Mouse (Mus musculus): ENCODE data around the gene Toporsl. TPM values are rescaled to one million over a fixed set of nuclear protein-coding genes. Genes with fewer than 3 reads are reported as not detected.

Gene Toporsl
- polyA plus RNA-seq, 1 experiment from 2014 or later: not detected

DNA sequence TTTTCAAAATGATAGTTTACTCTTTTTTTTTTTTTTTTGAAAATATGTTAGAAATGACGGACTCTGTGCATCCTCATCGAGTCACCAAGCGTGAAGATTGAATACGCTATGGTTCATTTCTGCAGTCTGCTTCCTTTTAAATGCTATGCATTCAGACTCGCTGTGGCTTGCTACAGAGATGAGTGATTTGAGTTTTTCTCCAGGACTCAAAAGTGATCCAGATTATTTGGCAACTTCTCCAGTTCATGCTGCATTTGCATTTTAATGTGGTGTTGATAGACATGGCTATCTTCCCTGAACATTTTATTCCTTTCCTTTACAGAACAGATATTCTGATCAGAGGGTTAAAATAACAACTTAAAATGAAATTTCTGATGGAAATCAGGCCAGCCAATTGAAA is 65.2 kb downstream of the Toporsl start:
- H3K4me2 ChIP-seq (replicated peaks; ENCODE audit: low read depth): no peak overlapping the region
- H3K27ac ChIP-seq (ENCODE audit: low read depth, low read length): no peak overlapping the region
- no peaks in the 10 kb centered on the region for H3K4me1 ChIP-seq (replicated peaks; ENCODE audit: control insufficient read depth, insufficient read depth, low read length)
- no peak for TF ChIP-seq CTCF (IDR thresholded peaks at IDR 0.05; ENCODE audit: low read depth)
- H3K9ac ChIP-seq (ENCODE audit: low read depth, low read length): no peak overlapping the region
- no peaks in the 10 kb centered on the region for H3K9me3 ChIP-seq (ENCODE audit: control insufficient read depth)
- H3K36me3 ChIP-seq (ENCODE audit: control insufficient read depth, insufficient read depth): no peaks in the 10 kb centered on the region
- ATAC-seq: no peak
- no peak overlapping the region for H3K4me3 ChIP-seq (ENCODE audit: low read depth, low read length)
- H3K27me3 ChIP-seq (replicated peaks; ENCODE audit: control insufficient read depth, insufficient read depth, low read length): no peaks in the 10 kb centered on the region
- 86% methylated on average over 5 of the region's 5 CpGs for WGBS

Other genes starting within 250 kb of the Toporsl start
- 46.7 and 52.0 TPM in 2 replicates for gene Smc2, start 157.0 kb upstream of the Toporsl start, polyA plus RNA-seq (2015; fragmentation: Nextera tagmentation; extraction: Ambion mirVana)
- gene Vma21-ps, start 99.0 kb upstream of the Toporsl start, polyA plus RNA-seq (2015; fragmentation: Nextera tagmentation; extraction: Ambion mirVana): 0.90 TPM in 1 of 2 replicates, not detected in the other
- not detected in 2 replicates for gene Olfr275, start 218.3 kb downstream of the Toporsl start, polyA plus RNA-seq (2015; fragmentation: Nextera tagmentation; extraction: Ambion mirVana)